ENCODE assay signal across 25 mouse cellular contexts in genomic region chr15:32153857-32154449, GRCm38 (mm10). TPM values are rescaled to one million over a fixed set of nuclear protein-coding genes. Genes with fewer than 3 reads are reported as not detected.
A peak's percentile ranks its signal among the peaks of the same experiment; 100 is the strongest.
DNase-seq lines count a peak whose midpoint lies in the region; ATAC-seq and TF ChIP-seq lines count a peak whose summit lies in the region.
"Had no signal": no experiment of that assay in that cellular context is flagged by ENCODE, and none has a peak within 500 bp of the region (broad histone marks: within the 10 kb centered on the region; RNA-seq: fewer than 3 reads in every experiment).

No protein-coding gene starts in this region.

- 58% methylated on average over 11 of the region's 11 CpGs for WGBS in neural tube, embryonic 11.5 days
- WGBS in midbrain, postnatal 0 days = 33% methylated on average over 11 of the region's 11 CpGs

- H3K27ac ChIP-seq in neural tube, embryonic 11.5 days (ENCODE audit: low read depth, low read length) = no peak overlapping the region
- no peak overlapping the region for H3K27ac ChIP-seq in midbrain, postnatal 0 days (ENCODE audit: low read depth, low read length)
- H3K27ac ChIP-seq: embryonic facial prominence, embryonic 12.5 days; intestine, embryonic 15.5 days; kidney, embryonic 15.5 days; limb, embryonic 15.5 days; stomach, postnatal 0 days had no signal

- H3K36me3 ChIP-seq in neural tube, embryonic 11.5 days (ENCODE audit: control insufficient read depth, insufficient read depth, low read length) = no peaks in the 10 kb centered on the region
- H3K36me3 ChIP-seq in midbrain, postnatal 0 days (ENCODE audit: insufficient read depth, low read length) = no peaks in the 10 kb centered on the region
- H3K36me3 ChIP-seq: embryonic facial prominence, embryonic 12.5 days; heart, embryonic 12.5 days; intestine, embryonic 15.5 days; kidney, embryonic 15.5 days; limb, embryonic 15.5 days had no signal

- H3K4me2 ChIP-seq in neural tube, embryonic 11.5 days (ENCODE audit: low read depth) = no peak overlapping the region
- H3K4me2 ChIP-seq in midbrain, postnatal 0 days (ENCODE audit: low read depth, low read length, poor library complexity, severe bottlenecking) = no peak overlapping the region
- H3K4me2 ChIP-seq: embryonic facial prominence, embryonic 12.5 days; heart, embryonic 12.5 days; intestine, embryonic 15.5 days; kidney, embryonic 15.5 days; limb, embryonic 15.5 days had no signal

- H3K27me3 ChIP-seq in neural tube, embryonic 11.5 days (ENCODE audit: control insufficient read depth, insufficient read depth, low read length) = no peaks in the 10 kb centered on the region
- H3K27me3 ChIP-seq in midbrain, postnatal 0 days (ENCODE audit: insufficient read depth, low read length) = no peaks in the 10 kb centered on the region
- H3K27me3 ChIP-seq: embryonic facial prominence, embryonic 12.5 days; heart, embryonic 12.5 days; intestine, embryonic 15.5 days; kidney, embryonic 15.5 days; limb, embryonic 15.5 days had no signal

- DNase-seq in embryo, embryonic 11 days = peak; percentile 15
- no peak for DNase-seq in embryo, embryonic 9.5 days (ENCODE audit: extremely low spot score)
- peak; percentile 12 for DNase-seq in neural tube, embryonic 11.5 days (ENCODE audit: low spot score)
- no peak for DNase-seq in neural tube, embryonic 10.5 days (ENCODE audit: extremely low spot score, low spot score)
- no peak for DNase-seq in midbrain, postnatal 0 days (ENCODE audit: low spot score)
- DNase-seq in right cerebral cortex, postnatal 4 days = no peak
- DNase-seq in frontal cortex, postnatal 36 days (ENCODE audit: low spot score in 2 of 2) = no peak
- DNase-seq in left cerebral cortex, postnatal 36 days (ENCODE audit: low spot score in 2 of 2) = no peak
- DNase-seq: adrenal gland, adult 8-10 months; cerebellum, adult 11-12 months; cerebellum, postnatal 36 days; gastrocnemius, postnatal 14 days; thymus, postnatal 25 days had no signal

- no peaks in the 10 kb centered on the region for H3K4me1 ChIP-seq in neural tube, embryonic 11.5 days (ENCODE audit: control insufficient read depth, insufficient read depth, low read length)
- peaks cover 4% of the 10 kb centered on the region; the same call in 1 of the 2 replicates for H3K4me1 ChIP-seq in midbrain, postnatal 0 days (ENCODE audit: insufficient read depth, low read length)
- H3K4me1 ChIP-seq: embryonic facial prominence, embryonic 12.5 days; intestine, embryonic 15.5 days; limb, embryonic 15.5 days had no signal

- no peak overlapping the region for H3K4me3 ChIP-seq in neural tube, embryonic 11.5 days (ENCODE audit: low read depth, low read length)
- H3K4me3 ChIP-seq in midbrain, postnatal 0 days (ENCODE audit: low read depth, low read length) = no peak overlapping the region
- H3K4me3 ChIP-seq: embryonic facial prominence, embryonic 12.5 days; heart, embryonic 12.5 days; intestine, embryonic 15.5 days; kidney, embryonic 15.5 days; limb, embryonic 15.5 days had no signal

- H3K9me3 ChIP-seq in neural tube, embryonic 11.5 days (ENCODE audit: control insufficient read depth, low read length) = no peaks in the 10 kb centered on the region
- H3K9me3 ChIP-seq in midbrain, postnatal 0 days (ENCODE audit: low read length) = no peaks in the 10 kb centered on the region
- H3K9me3 ChIP-seq: embryonic facial prominence, embryonic 12.5 days; heart, embryonic 12.5 days; intestine, embryonic 15.5 days; kidney, embryonic 15.5 days; limb, embryonic 15.5 days had no signal

- ATAC-seq in neural tube, embryonic 11.5 days (ENCODE audit: insufficient read depth, low FRiP score, low TSS enrichment) = no peak
- peak; percentile 57 for ATAC-seq in midbrain, postnatal 0 days (ENCODE audit: low FRiP score)
- ATAC-seq: CD4-positive, CD25-positive, alpha-beta regulatory T cell, adult 4 months; intestine, embryonic 15.5 days had no signal

- no peak overlapping the region for H3K9ac ChIP-seq in neural tube, embryonic 11.5 days (ENCODE audit: low read length)
- no peak overlapping the region for H3K9ac ChIP-seq in midbrain, postnatal 0 days (replicated peaks; ENCODE audit: low read length, poor library complexity, severe bottlenecking)
- H3K9ac ChIP-seq: embryonic facial prominence, embryonic 12.5 days; heart, embryonic 12.5 days; intestine, embryonic 15.5 days; kidney, embryonic 15.5 days; limb, embryonic 15.5 days had no signal

- intact Hi-C loops in left cerebral cortex, postnatal 36 days (cut with DNase I) = no loop called here

- no peak for TF ChIP-seq CTCF in midbrain, postnatal 0 days (IDR thresholded peaks at IDR 0.05)

RNA-seq across cellular contexts. Expression of gene Tas2r119, which starts 23.1 kb away (rescaled TPM):
- polyA plus RNA-seq in neural tube, embryonic 11.5 days (2014; fragmentation: Nextera tagmentation; extraction: Ambion mirVana) = not detected in 2 replicates
- not detected in 2 replicates for total RNA-seq in midbrain, postnatal 0 days (2014; rRNA removed)
- not detected in 2 replicates for polyA plus RNA-seq in midbrain, postnatal 0 days (2015; fragmentation: Nextera tagmentation; extraction: Ambion mirVana)
- not detected for total RNA-seq in left cerebral cortex, postnatal 36 days (2021)
- total RNA-seq: adrenal gland, adult 8-10 months; gastrocnemius, postnatal 14 days; heart, postnatal 25 days; layer of hippocampus, postnatal 25 days; left cerebral cortex, postnatal 14 days had no signal
- polyA plus RNA-seq: CD4-positive, CD25-positive, alpha-beta regulatory T cell, adult 4 months; embryonic facial prominence, embryonic 12.5 days; heart, embryonic 12.5 days; intestine, embryonic 15.5 days; kidney, embryonic 15.5 days; liver, embryonic 16.5 days; spleen, adult 2 months; stomach, postnatal 0 days had no signal

Comparison
In these comparisons a context has a peak if more than half of its experiments do, and no peak if none do; other contexts are left out.
1. DNase-seq: peak in embryo, embryonic 11 days (single experiment) and neural tube, embryonic 11.5 days (single experiment); none in embryo, embryonic 9.5 days (single experiment), neural tube, embryonic 10.5 days (single experiment), midbrain, postnatal 0 days (single experiment), right cerebral cortex, postnatal 4 days (single experiment), frontal cortex, postnatal 36 days (0 of 2) and left cerebral cortex, postnatal 36 days (0 of 2).